Mouse (Mus musculus): ENCODE data around the gene Sdad1.

DNA sequence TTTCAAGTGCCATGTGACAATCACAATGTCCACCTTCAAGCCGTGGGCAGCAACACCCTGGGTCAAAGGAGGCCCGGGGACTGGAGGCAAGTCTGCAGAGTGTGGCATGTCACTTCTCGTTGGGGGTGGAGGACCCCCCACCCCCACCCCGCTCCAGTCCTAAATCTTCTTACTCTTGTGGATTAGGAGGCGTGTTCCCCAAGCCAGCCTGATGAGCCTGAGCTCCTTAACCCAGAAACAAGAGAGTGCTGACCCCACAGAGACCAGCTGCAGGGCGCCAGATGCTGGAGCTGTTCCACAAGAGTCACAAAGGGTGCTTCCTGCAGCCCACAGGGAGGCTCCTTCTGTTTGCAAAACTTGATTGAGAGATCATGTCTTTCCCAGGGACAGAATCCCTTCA, 54.1 kb downstream of the Sdad1 start, which contains the start of gene Ppef2:
- TF ChIP-seq CTCF (IDR thresholded peaks at IDR 0.05) = no peak
- no peak for TF ChIP-seq EP300 (IDR thresholded peaks at IDR 0.05)
